Mouse (Mus musculus) hindbrain, postnatal 0 days (tissue): Measurements from ENCODE around the gene Lrmda. TPM values are rescaled to one million over a fixed set of nuclear protein-coding genes. Genes with fewer than 3 reads are reported as not detected.

ENCODE experiments used
- ATAC-seq: fragments of 200-750 bp; cut with Nextera tagmentation; 2 replicates; pipeline ENCODE4 v1.8.0; 2017; ENCODE audit warnings: mild to moderate bottlenecking, moderate TSS enrichment, moderate library complexity
- DNase-seq: peaks from one replicate; pipeline ENCODE4 v3.0.0-alpha.2; 2015; ENCODE audit warnings: low spot score
- H3K27ac ChIP-seq: fragments of 300-500 bp; sonication (generic); 2 replicates; pipeline ENCODE4 v1.5.1; 2014; ENCODE audit warnings: mild to moderate bottlenecking
- H3K27me3 ChIP-seq: fragments of 300-500 bp; sonication (generic); 2 replicates; pipeline ENCODE4 v1.6.1; 2014; ENCODE audit warnings: low read length, mixed read lengths; ENCODE audit not compliant: insufficient read depth
- H3K36me3 ChIP-seq: fragments of 300-500 bp; sonication (generic); 2 replicates; pipeline ENCODE4 v1.6.1; 2014; ENCODE audit warnings: low read length, mixed read lengths; ENCODE audit not compliant: insufficient read depth
- H3K4me1 ChIP-seq: fragments of 300-500 bp; sonication (generic); 2 replicates; pipeline ENCODE4 v1.6.1; 2014; ENCODE audit warnings: antibody characterized with exemption, low read length, mixed read lengths; ENCODE audit not compliant: insufficient read depth
- H3K4me2 ChIP-seq: fragments of 300-500 bp; sonication (generic); 2 replicates; pipeline ENCODE4 v1.6.1; 2014; ENCODE audit warnings: low read depth, mild to moderate bottlenecking, low read length, moderate library complexity, mixed read lengths
- H3K4me3 ChIP-seq: fragments of 300-500 bp; sonication (generic); 2 replicates; pipeline ENCODE4 v1.5.1; 2014; ENCODE audit warnings: low read length
- H3K9ac ChIP-seq: fragments of 300-500 bp; sonication (generic); replicated peaks from 2 replicates; pipeline ENCODE4 v1.6.1; 2014; ENCODE audit warnings: mild to moderate bottlenecking, low read length, moderate library complexity, mixed read lengths
- H3K9me3 ChIP-seq: fragments of 300-500 bp; sonication (generic); 2 replicates; pipeline ENCODE4 v1.6.1; 2016; ENCODE audit warnings: low read length, mixed read lengths
- CTCF ChIP-seq: IDR thresholded peaks from 2 replicates; pipeline ENCODE4 v1.5.1; 2016; ENCODE audit warnings: antibody characterized with exemption, control low read depth, low read depth
- WGBS: fragments of 180-500 bp; shearing (Covaris S2); extraction: QIAGEN DNeasy Blood & Tissue Kit; methylation state at CpG from one replicate; pipeline ENCODE4 v1.1.7; 2014; 5-methylcytosine and 5-hydroxymethylcytosine counted together
- polyA plus RNA-seq: library from polyadenylated mRNA; unstranded; fragments of >200 nt; fragmentation: Nextera tagmentation; extraction: Ambion mirVana; gene quantifications from 2 replicates; pipeline ENCODE4 v1.2.1, GENCODE M21; 2015
- total RNA-seq: library from RNA; depleted of rRNA; stranded (reverse); fragments of >200 nt; gene quantifications from 2 replicates; pipeline ENCODE4 v1.2.3, GENCODE M21; 2014

Lrmda gene
- total and polyA plus RNA-seq, 2 experiments from 2014 or later: 0.21 to 0.53 TPM

DNA sequence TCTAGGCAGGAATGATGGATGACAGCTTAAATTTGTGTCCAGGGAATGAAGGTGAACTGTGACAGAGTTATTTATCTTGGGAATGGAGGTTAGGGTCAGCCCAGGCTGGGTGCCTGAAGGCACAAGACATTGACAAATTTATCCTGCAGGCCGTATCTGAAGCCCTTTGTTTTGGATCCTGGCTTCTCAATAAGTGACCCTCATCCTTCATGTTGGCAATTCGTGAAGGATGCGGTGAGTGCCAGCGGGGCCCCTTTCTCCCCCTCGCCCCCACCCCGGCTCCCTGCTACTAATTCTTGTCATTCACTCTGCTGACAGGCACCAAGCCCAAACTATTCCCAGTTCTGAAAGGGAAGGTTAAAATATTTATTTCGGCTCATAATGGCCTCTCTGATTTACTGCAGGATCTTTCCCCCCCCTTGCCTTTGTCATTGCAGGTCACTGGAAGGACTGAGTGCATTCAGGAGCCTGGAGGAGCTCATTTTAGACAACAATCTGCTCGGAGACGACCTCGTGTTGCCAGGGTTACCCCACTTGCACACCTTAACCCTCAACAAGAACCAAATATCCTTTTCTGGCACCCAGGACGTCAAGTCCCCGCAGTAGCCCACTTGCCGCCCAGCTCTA lies 558.0 kb downstream of the Lrmda start:
- Histone ChIP-seq H3K27me3 (no peaks in the 10 kb centered on the region), H3K9me3 (no peaks in the 10 kb centered on the region), H3K4me1 (peaks cover 6% of the 10 kb centered on the region; the same call in 1 of the 2 replicates), H3K4me2 (peak overlapping the region; percentile 49), H3K4me3 (peak overlapping the region; percentile 18), H3K27ac (peak overlapping the region; percentile 51; the same call in 1 of the 2 replicates), H3K9ac (no peak overlapping the region), H3K36me3 (no peaks in the 10 kb centered on the region)
- DNase-seq (peak; percentile 45), ATAC-seq (no peak)
- TF ChIP-seq CTCF: no peak
- 15% methylated on average over 13 of the region's 13 CpGs for WGBS

DNA sequence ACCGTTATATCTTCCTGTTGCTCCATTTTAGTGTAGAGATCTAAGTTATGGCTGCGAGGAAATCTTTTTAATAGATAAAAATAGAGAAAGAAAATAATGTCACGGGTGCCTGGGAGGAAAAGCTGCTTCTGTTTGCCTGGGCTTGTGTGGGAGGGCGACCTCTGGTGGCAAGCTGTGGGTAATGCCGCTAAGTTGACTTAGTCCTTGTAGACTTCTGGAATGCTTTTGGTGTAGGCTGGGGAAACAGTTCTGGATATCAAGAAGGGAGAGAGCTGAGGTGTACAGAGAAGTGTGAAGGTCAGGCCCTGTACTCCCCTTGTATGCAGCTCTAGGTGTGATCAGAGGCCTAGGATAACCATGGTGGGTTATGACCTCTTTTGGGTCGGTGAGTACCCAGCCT lies 558.7 kb downstream of the Lrmda start:
- 17% methylated on average over 6 of the region's 6 CpGs for WGBS
- Histone ChIP-seq H3K4me3 (peak overlapping the region; percentile 18), H3K4me2 (peak overlapping the region; percentile 49), H3K36me3 (no peaks in the 10 kb centered on the region), H3K4me1 (peaks cover 6% of the 10 kb centered on the region; the same call in 1 of the 2 replicates), H3K27me3 (no peaks in the 10 kb centered on the region), H3K9ac (no peak overlapping the region), H3K9me3 (no peaks in the 10 kb centered on the region), H3K27ac (peak overlapping the region; percentile 51; the same call in 1 of the 2 replicates)
- ATAC-seq (no peak), DNase-seq (peak; percentile 92)
- peak; percentile 97 for TF ChIP-seq CTCF

DNA sequence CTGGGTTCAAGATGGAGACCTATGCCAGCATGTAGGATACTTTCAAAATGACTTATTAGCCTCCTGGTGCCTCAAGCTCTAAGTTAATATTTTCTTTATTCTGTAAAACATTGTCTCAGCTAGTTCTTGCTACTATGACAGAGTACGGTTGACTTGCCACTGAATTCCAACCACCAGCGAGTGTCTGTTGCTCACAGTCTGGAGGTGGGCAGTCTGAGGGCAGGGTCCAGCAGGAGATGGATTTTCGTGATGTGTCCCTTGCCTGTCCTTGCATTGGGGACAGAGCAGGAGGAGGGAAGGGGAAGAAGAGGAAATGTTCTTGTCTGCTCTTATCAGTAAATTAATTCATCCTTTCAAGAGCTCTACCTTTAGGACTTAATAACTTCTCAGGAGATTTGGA lies 559.5 kb downstream of the Lrmda start:
- 89% methylated on average over 3 of the region's 3 CpGs for WGBS
- no peaks in the 10 kb centered on the region for H3K9me3 ChIP-seq

GRCm38 (mm10) chr14:22582065-22582464 lies 562.6 kb downstream of the Lrmda start:
- peaks cover 6% of the 10 kb centered on the region; the same call in 1 of the 2 replicates for H3K4me1 ChIP-seq
- ATAC-seq: no peak
- WGBS: 95% methylated on average over 9 of the region's 9 CpGs
- H3K4me2 ChIP-seq: no peak overlapping the region
- H3K9me3 ChIP-seq: no peaks in the 10 kb centered on the region
- H3K4me3 ChIP-seq: no peak overlapping the region
- H3K27me3 ChIP-seq: no peaks in the 10 kb centered on the region
- DNase-seq: no peak
- no peak overlapping the region for H3K27ac ChIP-seq
- no peaks in the 10 kb centered on the region for H3K36me3 ChIP-seq
- no peak overlapping the region for H3K9ac ChIP-seq
- no peak for TF ChIP-seq CTCF

More for the DNA sequence above, 559.5 kb downstream of the Lrmda start:
- Histone ChIP-seq H3K27me3 (no peaks in the 10 kb centered on the region), H3K36me3 (no peaks in the 10 kb centered on the region), H3K4me2 (no peak overlapping the region), H3K4me1 (peaks cover 6% of the 10 kb centered on the region; the same call in 1 of the 2 replicates), H3K9ac (no peak overlapping the region), H3K4me3 (no peak overlapping the region), H3K27ac (no peak overlapping the region)
- no peak for TF ChIP-seq CTCF
- no peak for DNase-seq
- no peak for ATAC-seq

GRCm38 (mm10) chr14:22586281-22586680 lies 566.8 kb downstream of the Lrmda start:
- Histone ChIP-seq H3K4me2 (no peak overlapping the region), H3K27ac (no peak overlapping the region), H3K27me3 (no peaks in the 10 kb centered on the region), H3K9me3 (no peaks in the 10 kb centered on the region), H3K9ac (no peak overlapping the region), H3K4me3 (no peak overlapping the region), H3K4me1 (no peaks in the 10 kb centered on the region), H3K36me3 (no peaks in the 10 kb centered on the region)
- ATAC-seq: no peak
- no peak for DNase-seq
- WGBS: 83% methylated on average over 4 of the region's 4 CpGs
- no peak for TF ChIP-seq CTCF

- Histone ChIP-seq H3K9ac (no peak overlapping the region), H3K4me3 (no peak overlapping the region), H3K27me3 (no peaks in the 10 kb centered on the region), H3K36me3 (no peaks in the 10 kb centered on the region), H3K4me2 (no peak overlapping the region), H3K27ac (no peak overlapping the region), H3K9me3 (no peaks in the 10 kb centered on the region), H3K4me1 (no peaks in the 10 kb centered on the region)
- DNase-seq: no peak
- ATAC-seq: no peak
- WGBS: 72% methylated on average over 4 of the region's 4 CpGs
- no peak for TF ChIP-seq CTCF
Observed at GRCm38 (mm10) chr14:22586796-22587195, 567.3 kb downstream of the Lrmda start.

DNA sequence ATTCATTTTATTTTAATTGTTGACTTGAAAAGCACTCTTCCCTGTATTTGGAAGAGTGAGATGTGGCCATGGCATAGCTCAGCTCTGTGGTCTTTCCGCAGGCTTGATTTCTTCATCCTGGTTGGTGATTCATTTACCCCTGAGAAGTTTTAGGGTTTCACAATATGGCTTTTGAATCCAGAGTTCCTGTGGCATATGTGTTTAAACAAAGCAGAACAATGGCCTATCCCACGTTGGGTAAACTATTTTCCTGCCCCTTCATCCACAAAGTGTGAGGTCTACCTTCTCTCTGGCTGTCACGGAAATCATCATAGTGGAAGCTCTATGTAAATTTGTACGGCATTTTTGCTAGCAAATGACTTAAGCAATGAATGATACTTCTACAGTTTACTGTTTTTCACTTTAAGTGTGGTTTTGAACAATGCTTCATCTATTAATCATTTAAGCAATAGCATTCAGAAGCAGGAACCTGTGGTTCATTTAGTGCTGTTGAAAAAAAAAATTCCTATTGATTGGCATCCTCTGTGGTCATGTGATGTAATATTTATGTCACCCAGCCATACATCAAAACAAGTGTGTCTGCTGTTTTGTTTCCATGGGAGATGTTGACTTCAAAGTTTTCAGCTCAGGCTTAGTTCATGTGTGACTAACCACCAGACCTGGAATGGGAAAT lies 567.9 kb downstream of the Lrmda start:
- Histone ChIP-seq H3K27ac (no peak overlapping the region), H3K9ac (no peak overlapping the region), H3K9me3 (no peaks in the 10 kb centered on the region), H3K27me3 (no peaks in the 10 kb centered on the region), H3K4me3 (no peak overlapping the region), H3K4me2 (no peak overlapping the region), H3K4me1 (no peaks in the 10 kb centered on the region), H3K36me3 (no peaks in the 10 kb centered on the region)
- TF ChIP-seq CTCF: no peak
- DNase-seq (no peak), ATAC-seq (no peak)
- 75% methylated on average over 4 of the region's 4 CpGs for WGBS
